Mouse (Mus musculus) cortical plate, adult 2 months (tissue): ENCODE results near the gene Gprasp2.
"Not testable (repeated sequence)": the region's sequence is repeated elsewhere in the genome, so short reads cannot be mapped to it uniquely, and the experiment has no call there.

ENCODE experiments used
- CTCF ChIP-seq: fragments of 200-500 bp; IDR thresholded peaks from 2 replicates; pipeline ENCODE4 v1.5.1; 2011; ENCODE audit warnings: mild to moderate bottlenecking, control low read depth, low read length; ENCODE audit not compliant: insufficient read depth; ENCODE audit errors: extremely low read depth
- POLR2A ChIP-seq: fragments of 200-500 bp; IDR thresholded peaks from 2 replicates; pipeline ENCODE4 v1.6.1; 2011; ENCODE audit warnings: mild to moderate bottlenecking, low read length, control low read depth; ENCODE audit not compliant: insufficient read depth; ENCODE audit errors: extremely low read depth

DNA sequence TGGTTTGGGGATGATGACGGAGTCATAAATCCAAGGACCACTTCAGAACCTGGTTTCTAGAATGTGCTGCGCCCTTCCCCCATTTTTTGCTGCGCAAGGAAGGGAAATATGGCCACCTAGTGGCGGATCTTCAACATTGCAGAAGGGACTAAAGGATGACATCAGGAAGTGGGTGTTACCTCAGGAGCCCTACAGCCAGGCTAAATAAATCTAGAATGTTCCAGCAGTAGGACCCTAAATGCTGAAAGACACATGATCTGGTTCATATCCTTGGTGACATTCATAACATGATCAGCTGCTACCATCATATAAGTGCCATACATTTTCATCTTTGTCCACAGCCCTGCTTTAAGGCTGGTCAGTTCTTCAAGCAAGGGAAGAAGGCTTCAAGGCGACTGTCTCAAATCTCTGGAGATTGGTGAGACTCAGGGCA lies 41.6 kb upstream of the Gprasp2 start, which contains the start of gene Bhlhb9:
- not testable (repeated sequence) for TF ChIP-seq POLR2A
- TF ChIP-seq CTCF = peak; percentile 38; the same call in 1 of the 2 replicates
